Mouse (Mus musculus) embryonic fibroblast, embryonic 13.5 days (primary cell): ENCODE measurements around the gene Gyg. TPM values are rescaled to one million over a fixed set of nuclear protein-coding genes. Genes with fewer than 3 reads are reported as not detected.

Experiments used
- H3K27ac ChIP-seq: 2 replicates; pipeline ENCODE4 v1.5.1; 2012; ENCODE audit warnings: low read length, control low read depth, inconsistent platforms; ENCODE audit not compliant: insufficient read depth
- H3K4me1 ChIP-seq: 2 replicates; pipeline ENCODE4 v1.6.1; 2011; ENCODE audit warnings: low read length; ENCODE audit not compliant: control insufficient read depth, insufficient read depth
- H3K4me3 ChIP-seq: 2 replicates; pipeline ENCODE4 v1.5.1; 2011; ENCODE audit warnings: mild to moderate bottlenecking, control low read depth, low read length; ENCODE audit not compliant: insufficient read depth
- CTCF ChIP-seq: IDR thresholded peaks from 2 replicates; pipeline ENCODE4 v1.5.1; 2011; ENCODE audit warnings: mild to moderate bottlenecking, control low read depth, low read length, moderate library complexity, borderline replicate concordance; ENCODE audit not compliant: insufficient read depth
- POLR2A ChIP-seq: IDR thresholded peaks from 2 replicates; pipeline ENCODE4 v1.6.1; 2011; ENCODE audit warnings: low read depth, mild to moderate bottlenecking, control low read depth, low read length, moderate library complexity
- polyA plus RNA-seq: library from polyadenylated mRNA; stranded (reverse); fragments of >200 nt; gene quantifications from 2 replicates; pipeline ENCODE4 v1.2.4, GENCODE M21; 2011; ENCODE audit warnings: low read depth; ENCODE audit not compliant: missing spikeins, insufficient read length

The Gyg gene
- polyA plus RNA-seq, 1 experiment: 89.4 TPM

- no peak for TF ChIP-seq POLR2A
- TF ChIP-seq CTCF: no peak
- Histone ChIP-seq H3K4me1 (no peaks in the 10 kb centered on the region), H3K27ac (no peak overlapping the region), H3K4me3 (no peak overlapping the region)
These were observed 43.2 kb downstream of the Gyg start for GRCm38 (mm10) chr3:20111913-20112312.

GRCm38 (mm10) chr3:20108881-20109280, 46.2 kb downstream of the Gyg start:
- no peak overlapping the region for H3K27ac ChIP-seq

GRCm38 (mm10) chr3:20104776-20105175, 50.3 kb downstream of the Gyg start:
- TF ChIP-seq CTCF (no peak), POLR2A (no peak)
- H3K4me3 ChIP-seq: no peak overlapping the region
- no peaks in the 10 kb centered on the region for H3K4me1 ChIP-seq
- no peak overlapping the region for H3K27ac ChIP-seq

More at GRCm38 (mm10) chr3:20108881-20109280, 46.2 kb downstream of the Gyg start:
- no peak for TF ChIP-seq CTCF
- no peak for TF ChIP-seq POLR2A
- H3K4me1 ChIP-seq: no peaks in the 10 kb centered on the region
- H3K4me3 ChIP-seq: no peak overlapping the region

- no peak overlapping the region for H3K4me3 ChIP-seq
- TF ChIP-seq CTCF: no peak
- TF ChIP-seq POLR2A: no peak
- H3K27ac ChIP-seq: no peak overlapping the region
- no peaks in the 10 kb centered on the region for H3K4me1 ChIP-seq
These were observed 50.8 kb downstream of the Gyg start for GRCm38 (mm10) chr3:20104318-20104717.

- H3K4me1 ChIP-seq: no peaks in the 10 kb centered on the region
- H3K27ac ChIP-seq: no peak overlapping the region
- no peak for TF ChIP-seq POLR2A
- no peak for TF ChIP-seq CTCF
- no peak overlapping the region for H3K4me3 ChIP-seq
These were observed 51.3 kb downstream of the Gyg start for GRCm38 (mm10) chr3:20103830-20104229.

- Histone ChIP-seq H3K4me1 (no peaks in the 10 kb centered on the region), H3K4me3 (no peak overlapping the region), H3K27ac (no peak overlapping the region)
- TF ChIP-seq CTCF (no peak), POLR2A (no peak)
These were observed 73.0 kb downstream of the Gyg start for GRCm38 (mm10) chr3:20082161-20082560.

- TF ChIP-seq CTCF (no peak), POLR2A (no peak)
- H3K4me3 ChIP-seq: no peak overlapping the region
- 0 out of 2 replicates have a peak overlapping the region, but pooled peaks have one; percentile 43 for H3K27ac ChIP-seq
- no peaks in the 10 kb centered on the region for H3K4me1 ChIP-seq
These were observed 78.7 kb downstream of the Gyg start for GRCm38 (mm10) chr3:20076145-20077053.

Other genes starting within 250 kb of the Gyg start
- 5.6 and 5.8 TPM in 2 replicates for gene Cp, start 198.3 kb downstream of the Gyg start, polyA plus RNA-seq
- 15.1 and 16.5 TPM in 2 replicates for gene Hps3, start 120.0 kb downstream of the Gyg start, polyA plus RNA-seq
- gene Hltf, start 97.5 kb downstream of the Gyg start, polyA plus RNA-seq: 22.2 and 22.8 TPM in 2 replicates
- gene Cpa3, start 86.9 kb upstream of the Gyg start, polyA plus RNA-seq: not detected in 2 replicates
- 0.89 TPM in 1 of 2 replicates, not detected in the other for gene Cpb1, start 120.4 kb upstream of the Gyg start, polyA plus RNA-seq
- gene Agtr1b, start 211.9 kb upstream of the Gyg start, polyA plus RNA-seq: not detected in 2 replicates